Mouse (Mus musculus): ENCODE measurements around the gene Dpp6. TPM values are rescaled to one million over a fixed set of nuclear protein-coding genes. Genes with fewer than 3 reads are reported as not detected.

The Dpp6 gene
- polyA plus RNA-seq, 1 experiment from 2014 or later = 26.7 TPM

DNA sequence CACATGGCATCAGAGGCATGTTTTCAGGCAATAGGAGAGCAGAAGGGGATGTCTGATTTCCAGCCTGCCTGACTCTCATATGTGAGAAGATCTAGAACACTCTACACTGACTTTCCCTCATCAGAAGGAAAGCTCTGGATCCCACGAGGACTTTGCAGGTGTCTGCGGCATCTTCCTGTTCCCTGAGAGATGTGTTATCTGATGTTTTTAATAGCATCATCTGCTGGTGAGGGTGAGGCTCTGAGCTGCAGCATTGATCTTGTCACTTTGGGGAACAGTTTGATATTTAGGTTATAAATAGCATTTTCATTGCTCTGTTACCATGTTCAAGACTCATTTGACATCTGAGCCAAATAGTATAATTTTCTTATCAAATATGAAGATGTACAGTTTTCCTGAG is 388.8 kb downstream of the Dpp6 start:
- DNase-seq (ENCODE audit: low spot score) = no peak
- Histone ChIP-seq H3K4me3 (ENCODE audit: low read depth, low read length) (no peak overlapping the region), H3K4me1 (ENCODE audit: control insufficient read depth, insufficient read depth, low read length) (no peaks in the 10 kb centered on the region), H3K4me2 (ENCODE audit: low read length) (no peak overlapping the region), H3K9me3 (replicated peaks; ENCODE audit: control insufficient read depth, low read length) (no peaks in the 10 kb centered on the region), H3K9ac (ENCODE audit: low read length) (no peak overlapping the region), H3K27me3 (replicated peaks; ENCODE audit: control insufficient read depth, insufficient read depth, low read length) (no peaks in the 10 kb centered on the region), H3K27ac (ENCODE audit: low read depth, low read length) (no peak overlapping the region), H3K36me3 (ENCODE audit: control insufficient read depth, insufficient read depth, low read length) (no peaks in the 10 kb centered on the region)
- no peak for ATAC-seq
- 81% methylated on average over 2 of the region's 2 CpGs for WGBS

DNA sequence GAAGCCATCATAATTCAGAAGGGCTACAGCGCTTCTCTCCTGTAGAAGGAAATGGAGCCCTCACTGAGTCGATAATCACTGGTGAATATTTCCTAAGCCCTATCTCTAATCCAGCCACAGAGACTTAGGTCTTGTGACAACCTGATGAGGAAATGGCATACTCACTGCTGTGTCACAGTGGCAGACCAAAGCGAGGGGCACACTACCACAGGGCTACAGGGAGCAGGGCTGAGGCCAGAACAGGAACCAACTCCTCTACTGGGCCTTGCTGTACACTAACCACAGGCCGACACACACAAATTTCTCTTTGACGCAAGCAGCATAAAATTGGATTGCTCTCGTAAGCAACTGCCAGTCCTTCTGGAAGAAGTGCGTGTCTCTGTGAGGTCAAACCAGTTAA is 389.2 kb downstream of the Dpp6 start:
- no peak overlapping the region for H3K9ac ChIP-seq (ENCODE audit: low read length)
- H3K27me3 ChIP-seq (replicated peaks; ENCODE audit: control insufficient read depth, insufficient read depth, low read length) = no peaks in the 10 kb centered on the region
- H3K27ac ChIP-seq (ENCODE audit: low read depth, low read length) = no peak overlapping the region
- DNase-seq (ENCODE audit: low spot score) (no peak), ATAC-seq (no peak)
- H3K4me3 ChIP-seq (ENCODE audit: low read depth, low read length) = no peak overlapping the region
- H3K4me1 ChIP-seq (ENCODE audit: control insufficient read depth, insufficient read depth, low read length) = no peaks in the 10 kb centered on the region
- H3K9me3 ChIP-seq (replicated peaks; ENCODE audit: control insufficient read depth, low read length) = no peaks in the 10 kb centered on the region
- H3K4me2 ChIP-seq (ENCODE audit: low read length) = no peak overlapping the region
- no peaks in the 10 kb centered on the region for H3K36me3 ChIP-seq (ENCODE audit: control insufficient read depth, insufficient read depth, low read length)
- 93% methylated on average over 7 of the region's 7 CpGs for WGBS

DNA sequence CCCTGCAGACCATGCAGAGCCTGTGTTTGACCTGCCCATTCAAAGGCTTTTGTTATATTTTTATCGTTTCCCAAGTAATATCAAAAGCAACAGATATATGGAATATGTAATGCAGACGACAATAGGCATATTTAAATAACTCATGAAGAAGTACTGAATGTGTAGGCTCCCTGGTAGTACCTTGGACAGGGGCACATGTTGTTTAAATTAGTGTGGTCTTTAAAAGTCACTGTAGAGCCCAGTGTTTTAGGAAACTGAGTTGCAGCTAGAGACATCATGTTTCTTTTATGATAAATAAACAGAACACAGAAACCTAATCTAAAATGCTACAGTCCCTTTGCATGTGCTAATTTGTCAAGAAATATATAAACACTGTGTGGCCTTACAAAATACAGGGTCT is 403.1 kb downstream of the Dpp6 start:
- ATAC-seq (no peak), DNase-seq (ENCODE audit: low spot score) (no peak)
- WGBS = 75% methylated on average over 2 of the region's 2 CpGs
- H3K4me2 ChIP-seq (ENCODE audit: low read length) = no peak overlapping the region
- H3K9me3 ChIP-seq (replicated peaks; ENCODE audit: control insufficient read depth, low read length) = no peaks in the 10 kb centered on the region
- H3K4me1 ChIP-seq (ENCODE audit: control insufficient read depth, insufficient read depth, low read length) = no peaks in the 10 kb centered on the region
- no peak overlapping the region for H3K27ac ChIP-seq (ENCODE audit: low read depth, low read length)
- H3K4me3 ChIP-seq (ENCODE audit: low read depth, low read length) = no peak overlapping the region
- no peaks in the 10 kb centered on the region for H3K36me3 ChIP-seq (ENCODE audit: control insufficient read depth, insufficient read depth, low read length)
- no peak overlapping the region for H3K9ac ChIP-seq (ENCODE audit: low read length)
- no peaks in the 10 kb centered on the region for H3K27me3 ChIP-seq (replicated peaks; ENCODE audit: control insufficient read depth, insufficient read depth, low read length)

DNA sequence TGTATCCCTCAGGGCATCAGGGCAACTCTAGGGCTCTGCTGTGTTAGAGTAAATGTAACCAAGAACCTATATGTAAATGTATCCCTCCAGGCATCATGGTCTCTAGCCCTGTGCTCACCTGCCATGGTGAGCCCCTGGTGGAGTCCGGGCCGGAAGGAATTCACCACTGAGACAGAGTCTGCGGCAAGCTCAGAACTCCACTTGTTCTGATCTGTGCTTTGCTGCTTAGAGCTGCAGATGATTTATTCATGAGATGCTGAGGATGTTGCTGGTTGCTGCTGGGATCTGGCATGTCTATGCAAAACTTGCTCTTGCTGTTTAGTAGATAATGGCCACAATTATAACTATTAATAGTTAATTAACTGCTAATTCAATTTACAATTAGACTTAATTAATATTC is 425.1 kb downstream of the Dpp6 start:
- DNase-seq (ENCODE audit: low spot score) (no peak), ATAC-seq (no peak)
- Histone ChIP-seq H3K36me3 (ENCODE audit: control insufficient read depth, insufficient read depth, low read length) (no peaks in the 10 kb centered on the region), H3K4me2 (ENCODE audit: low read length) (no peak overlapping the region), H3K9ac (ENCODE audit: low read length) (no peak overlapping the region), H3K4me3 (ENCODE audit: low read depth, low read length) (no peak overlapping the region), H3K9me3 (replicated peaks; ENCODE audit: control insufficient read depth, low read length) (no peaks in the 10 kb centered on the region), H3K4me1 (ENCODE audit: control insufficient read depth, insufficient read depth, low read length) (no peaks in the 10 kb centered on the region), H3K27ac (ENCODE audit: low read depth, low read length) (no peak overlapping the region), H3K27me3 (replicated peaks; ENCODE audit: control insufficient read depth, insufficient read depth, low read length) (no peaks in the 10 kb centered on the region)
- 81% methylated on average over 3 of the region's 3 CpGs for WGBS

DNA sequence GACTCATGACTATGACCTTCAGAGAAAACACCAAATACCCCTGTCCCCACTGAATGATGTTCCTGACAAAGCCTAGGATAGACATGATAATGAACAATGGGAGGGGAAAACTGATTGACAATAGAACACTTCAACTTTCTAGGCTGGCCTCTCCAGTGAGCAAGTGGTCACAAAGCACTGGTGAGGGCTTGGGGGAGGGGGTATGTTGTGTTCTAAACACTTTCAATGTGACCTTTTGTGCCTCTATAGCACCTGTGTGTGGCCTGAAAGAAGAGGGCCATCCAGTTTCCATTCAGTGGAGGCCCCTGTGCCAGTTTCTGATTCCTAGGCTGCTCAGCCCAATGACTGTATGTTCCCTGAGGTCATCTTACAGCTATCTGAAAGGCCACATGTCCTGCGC is 426.2 kb downstream of the Dpp6 start:
- no peaks in the 10 kb centered on the region for H3K36me3 ChIP-seq (ENCODE audit: control insufficient read depth, insufficient read depth, low read length)
- H3K4me1 ChIP-seq (ENCODE audit: control insufficient read depth, insufficient read depth, low read length) = no peaks in the 10 kb centered on the region
- H3K4me3 ChIP-seq (ENCODE audit: low read depth, low read length) = no peak overlapping the region
- H3K9ac ChIP-seq (ENCODE audit: low read length) = no peak overlapping the region
- no peak overlapping the region for H3K4me2 ChIP-seq (ENCODE audit: low read length)
- ATAC-seq = no peak
- H3K9me3 ChIP-seq (replicated peaks; ENCODE audit: control insufficient read depth, low read length) = no peaks in the 10 kb centered on the region
- no peaks in the 10 kb centered on the region for H3K27me3 ChIP-seq (replicated peaks; ENCODE audit: control insufficient read depth, insufficient read depth, low read length)
- DNase-seq (ENCODE audit: low spot score) = no peak
- WGBS = 90% methylated on average over 1 of the region's 1 CpGs
- no peak overlapping the region for H3K27ac ChIP-seq (ENCODE audit: low read depth, low read length)

DNA sequence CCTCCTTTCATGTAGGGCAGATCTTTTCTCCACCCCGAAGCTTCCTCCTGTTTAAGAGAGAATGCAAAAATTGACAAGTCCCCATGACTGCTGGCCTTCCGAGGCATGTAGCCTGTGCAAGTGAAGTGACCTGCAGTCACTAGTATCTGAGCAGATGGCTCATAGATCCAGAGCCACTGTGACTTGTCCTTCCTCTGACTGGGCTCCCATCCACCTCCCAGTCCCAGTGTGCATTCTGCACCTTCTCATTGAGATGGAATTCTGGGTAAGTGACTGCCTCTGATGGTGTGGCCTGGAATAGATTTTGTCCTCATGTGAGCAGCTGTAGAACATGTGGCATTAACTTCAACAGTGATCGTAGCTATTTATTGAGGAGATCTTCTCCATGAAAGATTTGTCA is 430.8 kb downstream of the Dpp6 start:
- Histone ChIP-seq H3K4me3 (ENCODE audit: low read depth, low read length) (no peak overlapping the region), H3K4me1 (ENCODE audit: control insufficient read depth, insufficient read depth, low read length) (no peaks in the 10 kb centered on the region), H3K4me2 (ENCODE audit: low read length) (no peak overlapping the region), H3K9me3 (replicated peaks; ENCODE audit: control insufficient read depth, low read length) (no peaks in the 10 kb centered on the region), H3K27me3 (replicated peaks; ENCODE audit: control insufficient read depth, insufficient read depth, low read length) (no peaks in the 10 kb centered on the region), H3K36me3 (ENCODE audit: control insufficient read depth, insufficient read depth, low read length) (no peaks in the 10 kb centered on the region), H3K27ac (ENCODE audit: low read depth, low read length) (no peak overlapping the region), H3K9ac (ENCODE audit: low read length) (no peak overlapping the region)
- WGBS = 93% methylated on average over 3 of the region's 3 CpGs
- ATAC-seq (no peak), DNase-seq (ENCODE audit: low spot score) (no peak)

DNA sequence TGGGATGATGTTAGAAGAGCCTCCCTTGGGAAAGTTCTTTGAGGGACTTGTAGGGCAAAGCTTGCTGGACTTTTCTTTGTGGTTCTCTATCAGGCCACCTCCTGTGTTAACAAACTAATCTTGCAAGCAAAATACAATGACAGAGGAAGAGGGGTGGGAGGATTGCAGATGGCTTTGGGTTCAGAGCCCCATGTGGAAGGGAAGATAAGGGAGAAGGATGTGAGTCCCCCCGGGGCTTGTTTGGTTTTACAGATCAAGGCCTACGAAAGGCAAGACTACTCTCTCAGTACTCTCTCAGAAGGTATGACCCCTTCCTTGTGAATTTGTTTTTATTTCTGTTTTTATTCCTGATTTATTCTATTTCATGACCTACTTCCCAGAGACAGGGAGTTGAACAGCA is 431.7 kb downstream of the Dpp6 start:
- Histone ChIP-seq H3K9me3 (replicated peaks; ENCODE audit: control insufficient read depth, low read length) (no peaks in the 10 kb centered on the region), H3K4me3 (ENCODE audit: low read depth, low read length) (no peak overlapping the region), H3K27ac (ENCODE audit: low read depth, low read length) (no peak overlapping the region), H3K36me3 (ENCODE audit: control insufficient read depth, insufficient read depth, low read length) (no peaks in the 10 kb centered on the region), H3K4me2 (ENCODE audit: low read length) (no peak overlapping the region), H3K27me3 (replicated peaks; ENCODE audit: control insufficient read depth, insufficient read depth, low read length) (no peaks in the 10 kb centered on the region), H3K9ac (ENCODE audit: low read length) (no peak overlapping the region), H3K4me1 (ENCODE audit: control insufficient read depth, insufficient read depth, low read length) (no peaks in the 10 kb centered on the region)
- DNase-seq (ENCODE audit: low spot score) (no peak), ATAC-seq (no peak)
- WGBS = 83% methylated on average over 2 of the region's 2 CpGs

DNA sequence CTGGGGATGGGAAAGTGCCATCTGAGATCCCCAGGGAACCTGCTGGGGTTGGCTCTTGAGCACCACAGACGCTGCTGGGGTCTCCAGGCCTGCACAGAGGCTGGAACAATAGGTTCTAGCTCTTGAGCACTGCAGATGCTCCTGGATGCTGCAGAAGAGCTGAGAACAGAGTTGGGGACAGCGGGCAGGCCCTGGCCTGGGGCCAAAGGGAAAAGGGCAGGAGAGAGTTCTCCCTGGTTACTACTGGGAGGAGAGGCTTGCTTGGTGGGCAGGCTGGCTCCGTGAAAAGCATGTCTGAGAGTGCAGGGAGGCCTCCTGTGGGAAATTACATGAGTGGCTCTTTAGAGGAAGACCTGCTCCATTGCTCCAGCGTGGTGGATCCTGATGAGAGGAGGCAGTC is 432.9 kb downstream of the Dpp6 start:
- DNase-seq (ENCODE audit: low spot score) = no peak
- Histone ChIP-seq H3K27ac (ENCODE audit: low read depth, low read length) (no peak overlapping the region), H3K4me3 (ENCODE audit: low read depth, low read length) (no peak overlapping the region), H3K27me3 (replicated peaks; ENCODE audit: control insufficient read depth, insufficient read depth, low read length) (no peaks in the 10 kb centered on the region), H3K9ac (ENCODE audit: low read length) (no peak overlapping the region), H3K4me2 (ENCODE audit: low read length) (no peak overlapping the region), H3K36me3 (ENCODE audit: control insufficient read depth, insufficient read depth, low read length) (no peaks in the 10 kb centered on the region), H3K4me1 (ENCODE audit: control insufficient read depth, insufficient read depth, low read length) (no peaks in the 10 kb centered on the region), H3K9me3 (replicated peaks; ENCODE audit: control insufficient read depth, low read length) (no peaks in the 10 kb centered on the region)
- 62% methylated on average over 4 of the region's 4 CpGs for WGBS
- ATAC-seq = no peak

DNA sequence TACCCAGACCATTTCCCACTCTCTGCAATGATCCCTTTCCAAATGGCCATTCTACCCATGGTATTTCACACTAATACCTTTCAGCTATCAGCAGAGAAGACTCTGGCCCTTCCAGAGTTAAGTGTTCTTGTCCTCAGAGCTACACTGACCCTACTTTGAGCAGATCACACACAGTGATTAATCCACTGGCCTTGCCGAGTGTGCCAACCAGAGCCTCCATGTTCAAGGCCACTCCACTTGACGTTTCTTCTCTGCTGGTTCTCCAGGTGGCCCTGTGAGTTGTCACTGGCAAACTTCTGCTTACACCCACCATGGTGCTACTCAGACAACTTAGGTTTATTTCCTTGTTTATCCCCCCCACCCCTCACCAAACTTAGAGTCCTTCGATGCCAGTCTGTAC is 433.9 kb downstream of the Dpp6 start:
- WGBS = 92% methylated on average over 3 of the region's 3 CpGs
- ATAC-seq = no peak

DNA sequence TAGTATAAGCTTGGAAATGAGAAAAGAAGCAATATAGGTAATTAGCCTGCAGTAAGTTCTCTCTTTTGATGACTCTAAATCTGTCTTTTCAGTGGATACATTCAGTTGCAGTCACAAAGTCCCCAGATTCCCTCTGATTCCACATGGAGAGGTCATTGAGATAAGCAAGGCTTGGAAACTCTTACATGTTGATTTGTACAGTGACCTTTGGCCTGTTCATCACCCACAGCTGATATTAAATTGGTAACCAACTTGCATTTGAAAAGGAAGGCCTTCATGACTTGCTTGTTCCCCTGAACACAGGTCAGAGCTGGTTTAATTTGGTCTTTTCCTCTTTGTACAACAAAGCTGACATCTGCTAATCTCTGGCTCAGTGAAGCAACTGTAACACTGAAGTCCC is 434.4 kb downstream of the Dpp6 start:
- ATAC-seq = no peak
- no peaks in the 10 kb centered on the region for H3K36me3 ChIP-seq (ENCODE audit: control insufficient read depth, insufficient read depth, low read length)

More for the DNA sequence above, 433.9 kb downstream of the Dpp6 start:
- no peaks in the 10 kb centered on the region for H3K4me1 ChIP-seq (ENCODE audit: control insufficient read depth, insufficient read depth, low read length)
- no peak for DNase-seq (ENCODE audit: low spot score)
- no peaks in the 10 kb centered on the region for H3K27me3 ChIP-seq (replicated peaks; ENCODE audit: control insufficient read depth, insufficient read depth, low read length)
- no peaks in the 10 kb centered on the region for H3K36me3 ChIP-seq (ENCODE audit: control insufficient read depth, insufficient read depth, low read length)
- no peak overlapping the region for H3K4me3 ChIP-seq (ENCODE audit: low read depth, low read length)
- no peak overlapping the region for H3K4me2 ChIP-seq (ENCODE audit: low read length)
- no peak overlapping the region for H3K27ac ChIP-seq (ENCODE audit: low read depth, low read length)
- no peaks in the 10 kb centered on the region for H3K9me3 ChIP-seq (replicated peaks; ENCODE audit: control insufficient read depth, low read length)
- H3K9ac ChIP-seq (ENCODE audit: low read length) = no peak overlapping the region

More for the DNA sequence above, 434.4 kb downstream of the Dpp6 start:
- no peaks in the 10 kb centered on the region for H3K4me1 ChIP-seq (ENCODE audit: control insufficient read depth, insufficient read depth, low read length)
- no peak overlapping the region for H3K4me2 ChIP-seq (ENCODE audit: low read length)
- H3K27me3 ChIP-seq (replicated peaks; ENCODE audit: control insufficient read depth, insufficient read depth, low read length) = no peaks in the 10 kb centered on the region
- no peak overlapping the region for H3K4me3 ChIP-seq (ENCODE audit: low read depth, low read length)
- DNase-seq (ENCODE audit: low spot score) = no peak
- H3K9me3 ChIP-seq (replicated peaks; ENCODE audit: control insufficient read depth, low read length) = no peaks in the 10 kb centered on the region
- H3K9ac ChIP-seq (ENCODE audit: low read length) = no peak overlapping the region
- H3K27ac ChIP-seq (ENCODE audit: low read depth, low read length) = no peak overlapping the region

Data from forebrain, embryonic 14.5 days (tissue).